Mouse (Mus musculus): ENCODE results near the gene 1700019D03Rik.
A peak's percentile ranks its signal among the peaks of the same experiment; 100 is the strongest.

Gene 1700019D03Rik

GRCm38 (mm10) chr1:53020079-53020478 is at the start of gene 1700019D03Rik:
Gene 1700019D03Rik (minus strand): TSS chr1:53020179.
- DNase-seq (ENCODE audit: low spot score) = no peak

DNA sequence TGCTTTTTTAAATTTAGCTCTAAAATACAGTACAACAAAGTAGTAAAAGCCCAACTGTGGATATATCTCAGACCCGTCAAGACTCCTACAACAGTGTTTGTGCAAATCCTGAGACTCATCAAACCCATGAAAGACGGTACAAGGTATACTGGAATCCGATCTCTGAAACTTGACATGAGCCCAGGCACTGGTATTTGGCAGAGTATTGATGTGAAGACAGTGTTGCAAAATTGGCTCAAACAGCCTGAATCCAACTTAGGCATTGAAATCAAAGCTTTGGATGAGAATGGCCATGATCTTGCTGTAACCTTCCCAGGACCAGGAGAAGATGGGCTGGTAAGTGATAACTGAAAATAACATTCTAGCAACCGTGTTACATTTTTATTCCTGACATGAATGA is 43.9 kb upstream of the 1700019D03Rik start:
- DNase-seq (ENCODE audit: low spot score) = no peak

DNA sequence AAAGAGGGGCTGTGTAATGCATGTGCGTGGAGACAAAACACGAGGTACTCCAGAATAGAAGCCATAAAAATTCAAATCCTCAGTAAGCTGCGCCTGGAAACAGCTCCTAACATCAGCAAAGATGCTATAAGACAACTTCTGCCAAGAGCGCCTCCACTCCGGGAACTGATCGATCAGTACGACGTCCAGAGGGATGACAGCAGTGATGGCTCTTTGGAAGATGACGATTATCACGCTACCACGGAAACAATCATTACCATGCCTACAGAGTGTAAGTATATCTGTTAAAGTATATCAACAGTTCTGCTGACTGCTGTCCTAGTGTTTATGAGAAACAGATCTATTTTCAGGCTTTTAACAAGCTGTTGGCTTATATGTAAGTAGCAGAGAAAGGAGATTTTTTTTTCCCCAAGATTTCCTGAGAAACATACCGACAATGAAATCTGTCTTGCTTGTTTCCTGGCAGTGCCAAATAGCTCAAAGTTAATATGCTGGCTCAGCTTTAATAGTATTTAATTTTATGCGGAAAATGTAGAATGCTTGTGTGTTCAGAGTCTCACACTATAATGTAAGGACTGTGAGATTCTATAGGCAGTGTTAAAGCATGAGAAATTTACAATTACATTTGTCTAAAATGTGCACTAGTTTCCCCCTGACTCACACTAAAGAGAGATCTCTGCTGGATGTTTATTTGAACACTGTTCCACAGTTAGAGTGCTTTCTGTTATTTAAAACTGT is 42.1 kb upstream of the 1700019D03Rik start:
- no peak for DNase-seq (ENCODE audit: low spot score)

DNA sequence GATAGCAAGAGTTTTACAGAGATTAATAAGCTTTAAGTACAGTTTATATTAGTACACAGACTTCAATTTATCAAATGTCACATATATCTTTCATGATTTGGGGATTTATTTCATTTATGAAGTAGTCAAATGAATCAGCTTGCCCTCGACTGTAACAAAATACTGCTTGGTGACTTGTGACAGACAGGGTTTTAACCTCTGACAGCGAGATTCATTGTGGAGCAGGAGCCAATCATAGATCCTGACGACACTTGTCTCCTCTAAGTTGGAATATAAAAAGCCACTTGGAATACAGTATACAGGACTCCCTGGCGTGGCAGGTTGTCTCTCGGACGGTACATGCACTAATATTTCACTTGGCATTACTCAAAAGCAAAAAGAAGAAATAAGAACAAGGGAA is 41.4 kb upstream of the 1700019D03Rik start, which contains the start of gene Mstn:
Mstn (plus strand) TSS at position 301 of the 400 bp plus-strand sequence.
- no peak for DNase-seq (ENCODE audit: low spot score)

GRCm38 (mm10) chr1:53060499-53060898 is 40.5 kb upstream of the 1700019D03Rik start:
- no peak for DNase-seq (ENCODE audit: low spot score)

DNA sequence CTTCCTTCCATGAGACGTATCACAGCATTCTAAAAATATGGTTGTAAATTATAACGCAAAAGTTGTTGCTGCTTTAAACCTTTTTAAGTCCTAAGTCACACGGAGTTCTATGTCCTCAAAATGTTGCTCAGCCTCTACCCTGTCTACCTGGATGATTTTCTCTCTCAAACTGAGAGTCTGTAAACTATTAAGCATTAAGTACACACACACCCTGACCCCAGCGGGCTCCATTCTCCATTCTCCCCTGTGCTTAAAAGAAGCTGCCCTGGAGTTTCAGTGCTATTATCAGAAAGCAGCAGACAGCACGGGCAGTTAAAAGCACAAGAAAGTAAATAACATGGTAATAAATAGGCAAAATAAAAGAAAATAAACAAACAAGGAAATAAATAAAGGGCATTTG is 39.1 kb upstream of the 1700019D03Rik start:
- no peak for DNase-seq (ENCODE audit: low spot score)

DNA sequence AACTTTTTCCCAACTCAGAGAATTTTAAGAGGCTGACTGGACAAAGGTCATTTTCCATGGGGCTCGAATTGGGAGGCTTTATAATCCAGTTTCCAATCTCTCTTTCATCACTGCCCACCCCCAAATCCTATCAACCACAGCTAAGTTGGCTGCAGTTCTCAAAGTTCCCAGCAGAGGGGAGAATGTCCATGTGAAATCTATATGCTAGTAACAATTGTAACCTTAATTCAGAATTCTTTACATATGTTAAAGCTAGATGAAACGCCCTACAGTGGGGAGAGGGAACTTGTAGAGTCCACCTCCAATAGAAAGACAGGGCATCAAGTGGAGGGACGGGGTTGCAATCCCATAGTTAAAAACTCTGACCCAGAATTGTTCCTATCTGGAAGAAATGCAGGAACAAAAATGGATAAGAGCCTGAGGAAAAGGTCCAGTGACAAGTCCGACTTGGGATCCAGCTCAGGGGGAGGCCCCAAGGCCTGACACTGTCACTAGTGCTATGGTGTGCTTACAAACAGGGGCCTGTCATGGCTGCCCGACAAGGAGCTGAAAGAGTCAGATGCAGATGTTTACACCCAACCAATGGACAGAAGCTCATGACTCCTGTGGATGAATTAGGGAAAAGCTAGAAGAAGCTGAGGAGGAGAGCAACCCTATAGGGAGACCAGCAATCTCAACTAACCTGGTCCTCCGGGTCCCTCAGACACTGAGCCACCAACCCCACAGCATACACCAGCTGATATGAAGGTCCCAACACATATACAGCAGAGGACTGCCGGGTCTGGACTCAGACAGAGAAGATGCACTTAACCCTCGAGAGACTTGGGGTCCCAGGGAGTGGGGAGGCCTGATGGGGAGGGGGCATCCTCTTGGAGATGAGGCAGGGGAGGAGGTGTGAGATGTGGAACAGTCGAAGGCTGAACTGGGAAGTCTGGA is 33.4 kb upstream of the 1700019D03Rik start:
- DNase-seq (ENCODE audit: low spot score) = peak; percentile 79

DNA sequence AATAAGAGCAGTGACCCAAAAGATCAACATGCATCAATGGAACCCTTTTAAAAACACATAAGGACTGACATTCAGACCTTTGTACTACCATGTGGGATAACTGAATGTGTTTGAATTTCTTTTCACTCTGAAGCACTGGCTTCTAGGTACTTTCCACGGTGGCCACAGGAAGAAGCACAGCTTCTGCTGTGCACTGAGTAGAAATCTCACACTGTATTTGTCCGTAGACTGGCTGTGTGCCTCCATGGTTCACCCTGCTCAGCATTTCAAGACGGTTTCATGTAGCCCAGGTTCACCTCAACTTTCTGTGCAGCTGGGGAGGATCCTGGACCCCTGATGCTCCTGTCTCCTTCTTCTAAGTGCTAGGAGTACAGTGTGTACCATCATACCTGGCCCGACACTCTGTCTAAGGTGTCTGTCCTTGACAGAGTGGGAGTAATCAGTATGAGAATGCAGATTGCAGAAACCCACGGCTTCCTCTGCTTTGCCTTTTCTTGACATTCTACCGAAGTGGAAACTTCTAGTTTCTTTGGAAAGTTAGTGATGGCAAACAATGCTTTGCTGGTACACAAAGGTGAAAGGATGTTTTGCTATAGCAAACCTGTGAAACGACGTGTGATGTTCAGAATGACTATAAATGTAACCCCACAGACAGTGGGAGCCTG is 29.9 kb upstream of the 1700019D03Rik start:
- no peak for DNase-seq (ENCODE audit: low spot score)

GRCm38 (mm10) chr1:53037443-53037871 is 17.5 kb upstream of the 1700019D03Rik start:
- DNase-seq (ENCODE audit: low spot score) = no peak

DNA sequence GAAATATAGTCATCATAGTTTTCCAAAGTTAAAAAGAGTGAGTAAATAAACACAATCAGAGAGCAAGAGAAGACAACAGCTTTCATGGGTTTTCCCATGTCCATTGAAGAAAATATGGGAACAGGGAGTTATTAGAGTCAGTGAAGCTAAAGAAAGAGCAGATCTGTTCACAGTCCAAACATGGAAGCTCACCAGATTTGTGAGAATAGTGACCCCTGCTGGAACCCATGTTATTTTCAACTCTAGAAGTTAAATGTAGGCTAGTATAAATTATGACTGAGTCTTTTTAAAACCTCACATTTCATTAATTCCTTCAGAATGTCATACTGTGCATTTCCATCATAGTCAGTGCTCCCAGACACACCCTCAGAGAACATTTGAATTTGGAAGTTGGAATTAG is 12.6 kb upstream of the 1700019D03Rik start:
- DNase-seq (ENCODE audit: low spot score) = no peak

GRCm38 (mm10) chr1:53018746-53019505 is 1.1 kb downstream of the 1700019D03Rik start:
- DNase-seq (ENCODE audit: low spot score) = no peak

- no peak for DNase-seq (ENCODE audit: low spot score)
These were observed 4.4 kb downstream of the 1700019D03Rik start for GRCm38 (mm10) chr1:53015606-53016005.

DNA sequence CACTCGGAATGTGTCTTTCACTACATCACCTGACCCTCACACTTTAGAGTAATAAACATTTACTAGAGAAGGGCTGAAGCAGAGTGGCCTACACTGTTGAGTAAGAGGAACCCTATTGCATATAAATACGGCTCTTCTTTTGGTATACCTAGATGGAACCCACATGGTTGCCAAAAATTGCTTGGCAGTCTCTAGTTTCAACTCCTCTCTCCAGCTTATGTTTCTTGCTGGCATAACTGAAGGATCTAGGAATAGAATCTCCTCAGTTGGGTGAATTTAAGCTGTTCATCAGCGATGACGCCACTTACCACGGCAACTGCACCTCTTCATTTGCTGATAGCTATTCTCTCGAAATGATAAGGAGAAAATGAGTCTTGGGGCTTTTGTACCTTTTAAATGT is 5.3 kb downstream of the 1700019D03Rik start:
- no peak for DNase-seq (ENCODE audit: low spot score)

DNA sequence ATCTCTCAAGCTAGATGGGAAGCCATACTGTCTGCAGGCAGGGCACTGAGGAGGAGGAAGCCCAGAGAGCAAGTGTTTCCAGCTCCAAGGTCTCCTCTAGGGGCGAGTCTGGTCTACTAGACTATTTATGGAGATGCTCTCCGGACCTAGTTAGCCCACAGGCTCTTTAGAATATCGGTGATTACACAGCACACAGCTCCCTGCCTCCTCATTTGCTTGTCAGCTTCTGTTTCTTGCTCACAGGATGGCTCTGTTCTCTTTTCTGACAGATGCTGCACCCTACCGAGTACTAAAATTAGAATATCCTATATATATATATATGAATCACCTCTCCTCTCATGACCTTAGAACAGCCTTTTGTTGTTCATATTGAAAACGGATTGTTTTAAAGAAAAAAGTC is 33.3 kb downstream of the 1700019D03Rik start:
- DNase-seq (ENCODE audit: low spot score) = no peak

- DNase-seq (ENCODE audit: low spot score) = no peak
These were observed 46.8 kb downstream of the 1700019D03Rik start for GRCm38 (mm10) chr1:52973198-52973597.

- no peak for DNase-seq (ENCODE audit: low spot score)
These were observed 48.0 kb downstream of the 1700019D03Rik start for GRCm38 (mm10) chr1:52971881-52972503.

DNA sequence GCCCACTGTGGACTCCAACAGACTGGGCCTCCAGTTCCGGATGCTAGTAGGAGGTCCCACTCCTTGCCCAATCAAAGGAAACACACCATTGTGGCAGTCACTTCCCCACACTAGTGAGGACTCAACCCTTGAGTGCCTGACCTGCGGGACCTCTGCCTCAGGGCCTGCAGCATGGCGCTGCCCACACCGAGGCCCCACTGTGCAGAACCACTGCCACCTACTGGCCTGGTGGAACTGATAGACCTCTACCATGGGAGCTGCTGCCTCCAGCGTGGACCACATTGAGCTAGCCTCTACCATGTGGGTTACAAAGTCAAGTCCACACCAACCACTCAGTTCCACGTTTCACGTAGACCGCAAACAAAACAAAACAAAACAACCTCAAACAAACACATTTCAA is 55.4 kb downstream of the 1700019D03Rik start:
- DNase-seq (ENCODE audit: low spot score) = no peak

- no peak for DNase-seq (ENCODE audit: low spot score)
These were observed 56.9 kb downstream of the 1700019D03Rik start for GRCm38 (mm10) chr1:52963097-52963496.

DNA sequence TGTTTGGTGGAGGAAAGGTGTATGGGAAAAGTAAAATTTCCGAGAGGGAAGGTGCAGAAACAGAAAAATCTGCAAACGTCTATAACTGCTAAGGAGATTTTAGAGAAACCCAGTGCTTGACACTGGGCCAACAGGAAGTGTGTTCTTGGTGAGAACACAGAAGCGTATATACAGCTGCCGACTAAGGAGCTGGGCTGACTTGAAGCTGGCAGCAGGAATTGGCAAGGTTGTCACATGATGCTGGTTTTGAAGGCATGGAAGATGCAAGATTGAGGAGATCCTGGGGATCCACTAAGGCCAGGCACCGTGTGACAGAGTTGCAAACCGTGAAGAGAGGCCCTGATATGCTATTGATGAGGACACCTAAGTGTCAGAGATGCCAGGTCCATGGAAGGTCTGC is 59.8 kb downstream of the 1700019D03Rik start:
- DNase-seq (ENCODE audit: low spot score) = no peak

GRCm38 (mm10) chr1:52956746-52957145 is 63.2 kb downstream of the 1700019D03Rik start:
- DNase-seq (ENCODE audit: low spot score) = no peak

DNA sequence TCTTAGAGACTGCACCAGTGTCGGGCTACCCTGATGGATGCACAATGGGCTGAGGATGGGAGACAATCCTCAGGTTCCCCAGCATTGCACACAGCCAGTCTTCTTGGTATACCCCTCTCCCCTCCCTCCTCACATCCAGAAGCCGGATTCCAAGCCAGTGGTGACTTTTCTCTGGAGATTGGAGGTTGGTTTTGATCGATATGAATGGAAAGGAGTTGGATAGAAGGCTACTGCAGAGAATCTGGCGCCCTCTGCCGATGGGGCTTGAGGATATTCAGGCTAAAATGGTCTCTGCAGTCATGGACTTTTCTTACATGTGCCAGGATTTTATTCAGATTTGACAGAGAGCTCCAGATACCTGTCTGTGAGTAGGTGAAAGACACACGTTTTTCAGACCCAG is 64.9 kb downstream of the 1700019D03Rik start:
- peak; percentile 64 for DNase-seq (ENCODE audit: low spot score)
